Mouse (Mus musculus): Measurements from ENCODE around the gene Gmeb2.

- no peak for TF ChIP-seq ZC3H11A (IDR thresholded peaks at IDR 0.05; ENCODE audit: borderline replicate concordance, low read depth, low read length)
- TF ChIP-seq ZNF384 (IDR thresholded peaks at IDR 0.05; ENCODE audit: low read depth, low read length): no peak
- TF ChIP-seq CHD2 (IDR thresholded peaks at IDR 0.05; ENCODE audit: low read depth, low read length): no peak
- no peak for TF ChIP-seq MAFK (IDR thresholded peaks at IDR 0.05; ENCODE audit: insufficient read depth, low read depth, low read length)
Measured at GRCm38 (mm10) chr2:181233443-181233842, 54.4 kb downstream of the Gmeb2 start.

Data from ES-E14 (cell line).